Mouse (Mus musculus): Measurements from ENCODE around the gene Nid1.
"Not testable (repeated sequence)": the region's sequence is repeated elsewhere in the genome, so short reads cannot be mapped to it uniquely, and the experiment has no call there.

DNA sequence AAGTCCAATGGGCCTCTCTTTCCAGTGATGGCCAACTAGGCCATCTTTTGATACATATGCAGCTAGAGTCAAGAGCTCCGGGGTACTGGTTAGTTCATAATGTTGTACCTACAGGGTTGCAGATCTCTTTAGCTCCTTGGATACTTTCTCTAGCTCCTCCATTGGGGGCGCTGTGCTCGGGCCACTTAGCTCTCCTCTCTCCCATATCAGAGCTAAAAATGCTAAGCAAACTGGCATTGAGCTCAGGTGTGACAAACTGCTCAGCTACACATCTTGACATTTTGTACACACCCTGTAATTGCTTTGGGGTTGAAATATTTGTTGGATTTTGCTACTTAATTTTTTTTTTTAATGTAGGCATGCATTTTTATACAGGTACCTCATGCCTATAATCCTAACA is 37.1 kb downstream of the Nid1 start:
- not testable (repeated sequence) for TF ChIP-seq POLR2A (IDR thresholded peaks at IDR 0.05; ENCODE audit: borderline replicate concordance, low read depth, low read length); CTCF (IDR thresholded peaks at IDR 0.05; ENCODE audit: low read depth, low read length)

All from bone marrow macrophage, adult 2 months (primary cell).